Mouse (Mus musculus): ENCODE measurements around the gene 3300002I08Rik.
"Not testable (repeated sequence)": the region's sequence is repeated elsewhere in the genome, so short reads cannot be mapped to it uniquely, and the experiment has no call there.

The 3300002I08Rik gene

DNA sequence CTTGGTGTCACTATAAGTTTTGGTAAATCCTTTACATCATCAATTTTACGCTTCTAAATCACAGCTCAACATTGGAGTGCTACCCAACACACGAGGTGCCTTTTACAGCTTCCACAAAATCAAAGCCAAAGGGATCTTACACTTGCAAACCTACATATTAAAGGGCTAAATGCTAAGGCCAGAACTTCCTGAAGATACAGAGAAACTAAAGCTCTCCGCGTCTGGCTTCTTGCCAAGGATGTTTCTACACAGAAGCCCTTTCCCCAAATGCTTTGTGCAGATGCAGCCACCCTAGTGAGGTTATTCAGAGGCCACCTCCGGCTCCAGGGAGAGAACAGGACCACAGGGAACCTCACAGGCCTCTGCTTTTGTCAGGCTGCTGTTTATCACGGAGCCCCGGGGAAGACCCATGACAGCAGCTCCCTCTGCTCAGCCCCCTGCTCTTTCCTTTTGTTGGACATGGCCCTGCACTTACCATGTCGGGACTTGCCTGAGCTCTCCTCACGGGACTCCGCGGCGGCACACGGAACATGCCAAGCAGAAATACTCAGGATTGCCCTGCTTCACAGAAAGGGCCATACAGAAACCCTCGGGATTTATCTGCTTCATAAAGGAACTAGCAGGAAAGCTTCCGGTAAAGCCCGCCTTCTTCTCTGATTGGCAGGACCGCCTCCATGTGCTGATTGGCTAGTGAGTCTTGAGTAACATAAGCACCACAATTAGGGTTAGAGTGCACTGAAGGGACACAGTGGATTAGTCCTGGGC, at the start of gene 3300002I08Rik:
Gene 3300002I08Rik, minus strand, starts transcription at position 653 of the 765 bp plus-strand sequence.
- peak; percentile 85 to 91 for DNase-seq (ENCODE audit: low spot score in 2 of 2)

DNA sequence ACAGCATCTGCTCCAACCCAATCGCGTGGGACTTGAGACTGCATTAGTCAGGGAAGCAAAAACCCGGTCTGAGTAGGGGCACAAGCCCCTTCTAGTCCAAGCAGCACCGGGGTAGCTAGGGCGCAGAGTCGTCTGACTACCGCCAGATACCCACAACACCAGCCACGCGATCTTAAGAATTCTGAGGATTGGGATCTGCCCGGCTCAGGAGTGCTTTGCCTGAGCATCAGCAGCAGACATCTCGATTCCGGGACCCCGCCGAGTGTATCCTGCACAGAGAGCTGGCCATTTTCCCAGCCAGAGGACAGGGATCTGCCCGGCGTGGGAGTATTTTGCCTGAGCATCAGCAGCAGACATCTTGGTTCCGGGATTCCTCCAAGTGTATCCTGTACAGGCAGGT, 49.6 kb upstream of the 3300002I08Rik start:
- not testable (repeated sequence) for DNase-seq (ENCODE audit: low spot score in 2 of 2)

DNA sequence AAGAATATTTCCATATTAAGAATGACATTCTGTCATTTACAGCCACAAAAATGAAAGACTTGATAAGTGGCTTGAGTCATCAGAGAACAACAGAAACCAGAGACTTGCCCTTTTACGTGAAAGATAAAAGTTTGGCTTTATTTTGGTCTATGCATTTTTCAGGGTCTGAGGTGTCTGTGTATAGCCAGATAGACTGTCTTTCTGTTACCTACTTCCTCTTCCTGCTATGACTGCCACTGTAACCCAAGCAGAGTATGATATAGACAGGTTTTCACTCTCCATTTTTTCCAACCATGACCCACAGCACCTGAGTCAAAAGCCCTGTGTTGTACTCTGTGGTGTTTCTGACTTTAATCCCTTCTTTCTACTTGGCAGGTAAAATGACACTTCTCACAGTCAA, 27.6 kb upstream of the 3300002I08Rik start:
- no peak for DNase-seq (ENCODE audit: low spot score in 2 of 2)

DNA sequence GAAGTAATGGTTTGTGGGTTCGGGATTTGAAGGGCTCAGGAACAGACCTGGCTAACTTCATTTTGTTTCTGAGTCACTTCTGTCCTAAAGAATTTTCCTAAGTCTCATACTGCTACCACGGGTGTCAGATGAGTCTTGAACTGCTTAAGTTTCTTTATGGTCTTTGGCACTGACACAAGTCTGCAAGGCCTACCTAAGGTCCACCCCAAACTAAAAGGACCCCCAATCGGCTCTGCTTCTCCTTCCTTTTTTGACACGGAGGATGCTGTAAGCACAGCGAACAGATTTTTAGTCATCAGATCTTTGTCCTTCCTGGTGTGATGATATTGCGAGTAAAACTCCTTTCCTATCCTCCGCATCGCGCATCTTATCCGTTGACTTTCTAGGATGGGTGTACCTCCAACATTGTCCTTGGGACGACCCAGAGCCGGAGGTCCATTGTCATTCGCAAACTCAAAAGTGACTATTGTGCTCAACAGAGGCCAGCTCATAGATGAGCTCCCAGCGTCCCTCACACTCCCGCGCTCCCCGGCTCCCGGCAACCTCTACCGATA, 23.1 kb upstream of the 3300002I08Rik start:
- not testable (repeated sequence) for DNase-seq (ENCODE audit: low spot score in 2 of 2)

DNA sequence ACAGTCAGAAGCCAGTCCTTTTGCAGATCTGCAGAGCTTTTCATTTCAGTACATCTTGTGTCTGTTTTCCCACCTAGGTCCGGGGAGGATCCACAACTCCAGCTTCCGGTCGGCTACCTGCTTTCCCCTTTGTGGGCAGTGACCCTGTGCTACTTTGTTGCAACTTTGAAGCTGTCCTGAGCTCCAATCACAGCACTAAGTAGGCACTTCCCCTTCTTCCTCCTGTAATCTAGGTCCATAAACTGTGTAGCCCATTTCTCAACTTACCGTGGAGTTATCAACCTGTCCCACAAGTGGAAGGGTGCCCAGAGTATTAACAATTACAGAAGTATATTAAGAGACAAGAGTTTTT, 289 bp upstream of the 3300002I08Rik start:
- DNase-seq (ENCODE audit: low spot score in 2 of 2), result no peak

DNA sequence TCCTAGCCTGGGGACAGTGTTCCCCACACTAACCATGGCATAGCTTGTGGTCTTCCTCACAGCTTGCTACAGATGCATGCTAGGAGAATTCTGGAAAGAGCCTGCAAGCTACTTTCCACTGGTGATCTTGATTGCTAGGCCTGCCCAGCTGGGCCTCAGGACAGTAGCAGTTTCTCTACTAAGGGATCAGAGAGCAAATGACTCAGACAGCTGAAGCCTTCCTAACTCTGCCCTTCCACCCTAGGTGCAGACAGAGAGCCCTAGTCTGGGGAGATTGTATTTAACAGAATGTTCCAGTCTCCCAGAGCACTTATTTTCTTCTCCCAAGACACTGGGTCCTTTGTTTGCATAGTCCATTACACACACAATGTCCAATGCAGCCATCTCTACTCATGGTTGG, 5.4 kb downstream of the 3300002I08Rik start:
- not testable (repeated sequence) for DNase-seq (ENCODE audit: low spot score in 2 of 2)

DNA sequence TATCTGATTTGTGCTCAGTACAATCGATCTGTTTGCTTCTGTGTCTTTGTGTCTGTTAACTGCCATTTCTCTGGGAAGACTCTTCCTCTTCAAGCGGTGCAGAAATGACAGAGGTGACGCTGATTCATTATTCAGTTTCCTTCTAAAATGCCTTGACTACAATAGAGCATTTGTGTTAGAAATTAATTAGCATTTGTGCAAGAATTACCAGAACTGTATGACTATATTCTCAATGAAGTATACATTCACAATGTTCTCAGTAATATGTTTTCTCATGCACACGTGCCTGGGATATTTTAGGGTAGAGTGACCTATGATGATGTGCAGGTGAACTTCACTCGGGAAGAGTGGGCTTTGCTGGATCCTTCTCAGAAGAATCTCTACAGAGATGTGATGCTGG, 39.2 kb downstream of the 3300002I08Rik start, which contains the start of gene Gm10130:
Gene Gm10130, plus strand, starts transcription at position 301 of the 400 bp plus-strand sequence.
- DNase-seq (ENCODE audit: low spot score in 2 of 2), result no peak

DNA sequence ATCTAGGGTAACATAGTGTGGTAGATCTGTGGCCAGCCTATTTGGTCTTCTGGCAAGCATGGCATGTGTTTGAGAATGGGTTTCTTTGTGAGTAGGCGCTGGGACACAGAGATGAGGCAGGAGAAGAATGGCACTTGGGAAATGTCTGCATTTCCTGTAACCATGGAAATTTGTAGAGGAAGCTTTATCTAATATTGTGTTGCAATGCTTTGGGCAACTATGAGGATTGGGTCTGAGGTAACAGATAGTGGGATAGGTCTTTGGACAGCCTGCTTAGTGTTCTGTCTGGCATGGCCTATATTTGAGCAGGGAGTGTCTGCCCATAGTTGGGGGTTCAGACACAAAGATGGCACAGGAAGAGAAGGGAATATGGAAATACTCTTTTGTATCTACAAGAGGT, 43.6 kb downstream of the 3300002I08Rik start:
- DNase-seq (ENCODE audit: low spot score in 2 of 2), result no peak

DNA sequence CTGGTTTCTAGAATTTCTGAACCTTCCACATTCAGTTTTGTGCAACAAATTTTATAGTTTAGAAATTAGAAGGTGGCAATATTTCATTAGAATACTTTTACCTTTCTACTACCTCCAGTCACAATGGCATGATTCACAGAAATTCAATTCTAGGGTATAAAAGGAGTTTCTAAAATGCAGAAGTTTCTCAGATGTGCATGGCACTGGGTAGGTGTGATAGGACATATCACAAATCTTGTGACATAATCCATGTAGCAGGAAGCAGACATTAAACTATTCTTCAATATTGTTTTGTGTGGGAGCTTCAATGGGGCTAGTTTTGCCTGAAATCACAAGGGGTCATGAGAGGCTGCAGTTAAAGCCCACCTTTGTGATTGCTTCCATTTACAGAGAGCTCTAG, 46.4 kb downstream of the 3300002I08Rik start:
- DNase-seq (ENCODE audit: low spot score in 2 of 2), result no peak

DNA sequence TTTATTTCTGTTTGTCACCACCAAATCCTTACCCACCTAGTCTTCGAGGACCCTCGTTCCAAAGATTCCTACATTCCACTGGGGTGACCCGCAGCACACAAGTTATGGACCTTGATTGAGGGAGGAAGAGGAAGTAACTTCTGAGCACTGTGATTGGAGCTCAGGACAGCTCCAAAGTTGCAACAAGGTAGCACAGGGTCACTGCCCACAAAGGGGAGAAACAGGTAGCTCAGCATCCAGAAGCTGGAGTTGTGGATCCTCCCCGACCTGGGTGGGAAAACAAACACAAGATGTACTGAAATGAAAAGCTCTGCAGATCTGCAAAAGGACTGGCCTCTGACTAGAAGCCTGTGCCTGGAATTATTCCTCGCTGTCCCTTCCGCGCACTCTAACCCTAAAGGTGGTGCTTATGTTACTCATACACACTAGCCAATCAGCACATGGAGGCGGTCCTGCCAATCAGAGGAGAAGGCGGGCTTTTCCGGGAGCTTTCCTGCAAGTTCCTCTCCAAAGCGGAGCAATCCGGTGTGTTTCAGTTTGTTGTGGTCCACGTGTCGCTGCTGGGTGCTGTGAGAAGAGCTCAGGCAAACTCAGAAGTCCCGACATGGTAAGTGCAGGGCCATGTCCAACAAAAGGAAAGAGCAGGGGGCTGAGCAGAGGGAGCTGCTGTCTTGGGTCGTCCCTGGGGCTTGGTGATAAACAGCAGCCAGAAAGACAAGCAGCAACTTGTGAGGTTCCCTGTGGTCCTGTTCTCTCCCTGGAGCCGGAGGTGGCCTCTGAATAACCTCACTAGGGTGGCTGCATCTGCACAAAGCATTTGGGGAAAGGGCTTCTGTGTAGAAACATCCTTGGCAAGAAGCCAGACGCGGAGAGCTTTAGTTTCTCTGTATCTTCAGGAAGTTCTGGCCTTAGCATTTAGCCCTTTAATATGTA, 51.3 kb downstream of the 3300002I08Rik start:
- DNase-seq (ENCODE audit: low spot score in 2 of 2), result peak; percentile 84 to 91

DNA sequence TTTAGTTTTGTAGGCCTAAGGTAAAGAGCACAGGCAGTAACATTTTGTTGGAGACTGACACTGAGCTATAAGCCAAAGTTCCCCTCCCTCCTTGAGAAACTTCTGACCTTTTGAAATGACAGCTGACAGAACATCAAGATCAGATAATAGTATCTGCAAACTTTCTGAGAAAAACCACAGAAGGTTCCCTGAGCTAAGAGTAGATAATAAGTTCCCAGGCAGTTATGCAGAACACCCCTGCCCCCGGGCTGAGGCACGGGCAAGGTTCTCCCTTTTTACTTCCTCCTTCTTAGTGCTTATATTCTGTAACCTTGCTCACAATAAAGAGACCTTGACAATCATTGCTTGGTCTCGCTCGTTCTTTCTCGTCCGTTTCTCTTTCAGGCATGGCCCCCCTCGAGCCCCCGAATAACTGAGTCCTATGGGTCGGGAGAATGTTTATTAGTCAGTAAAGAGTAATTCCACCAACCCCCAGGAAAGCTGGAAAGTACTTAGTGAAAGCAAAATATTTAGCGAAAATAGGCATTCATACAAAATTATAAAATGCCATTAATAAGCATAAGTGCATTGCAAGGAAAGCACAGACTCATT, 55.3 kb downstream of the 3300002I08Rik start:
- no peak for DNase-seq (ENCODE audit: low spot score in 2 of 2)

DNA sequence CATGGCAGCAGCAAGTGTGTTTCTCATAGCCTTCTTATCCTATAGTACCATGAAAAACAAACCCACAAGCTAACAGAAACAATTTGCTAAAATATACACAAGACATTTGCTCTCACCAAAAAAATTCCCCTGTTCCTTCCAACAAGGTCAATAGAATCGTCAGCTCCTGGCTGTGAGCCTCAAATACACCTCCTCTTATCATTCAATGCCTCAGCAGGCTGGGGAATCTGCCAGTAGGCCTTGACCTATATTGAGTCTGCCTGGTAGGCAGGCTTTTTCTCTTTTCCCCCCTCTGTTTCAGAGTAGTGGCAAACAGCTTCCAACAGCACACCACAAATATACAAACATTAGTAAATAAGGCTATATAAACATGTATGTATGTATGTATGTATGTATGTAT, 63.5 kb downstream of the 3300002I08Rik start:
- no peak for DNase-seq (ENCODE audit: low spot score in 2 of 2)

DNA sequence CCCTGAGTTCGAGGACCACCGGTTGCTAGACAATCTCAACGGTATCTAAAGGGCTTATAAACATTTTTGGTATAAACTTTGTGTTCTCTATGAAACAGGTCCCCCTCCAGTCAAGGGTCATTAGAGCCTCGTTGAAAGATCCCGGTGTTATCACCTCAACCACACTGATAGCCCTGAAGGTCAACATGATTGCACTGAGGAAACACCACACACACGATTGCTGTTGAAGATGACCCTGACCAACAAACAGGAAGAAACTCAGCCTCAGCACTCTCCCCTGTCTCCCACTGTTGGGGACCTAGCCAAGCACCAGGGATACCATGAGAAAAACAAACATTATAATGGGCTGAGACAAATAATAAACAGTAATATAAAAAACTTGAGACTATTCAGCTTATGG, 68.9 kb downstream of the 3300002I08Rik start:
- no peak for DNase-seq (ENCODE audit: low spot score in 2 of 2)
